Mouse (Mus musculus) cortical plate, adult 2 months (tissue): ENCODE measurements around the gene Coro7.

Source experiments
- CTCF ChIP-seq: fragments of 200-500 bp; IDR thresholded peaks from 2 replicates; pipeline ENCODE4 v1.5.1; 2011; ENCODE audit warnings: mild to moderate bottlenecking, control low read depth, low read length; ENCODE audit not compliant: insufficient read depth; ENCODE audit errors: extremely low read depth
- POLR2A ChIP-seq: fragments of 200-500 bp; IDR thresholded peaks from 2 replicates; pipeline ENCODE4 v1.6.1; 2011; ENCODE audit warnings: mild to moderate bottlenecking, low read length, control low read depth; ENCODE audit not compliant: insufficient read depth; ENCODE audit errors: extremely low read depth

- TF ChIP-seq CTCF (no peak), POLR2A (no peak)
Observed at GRCm38 (mm10) chr16:4602766-4603452, 76.7 kb downstream of the Coro7 start.
